Mouse (Mus musculus): ENCODE data around the gene Cdcp2.
"Not testable (repeated sequence)": the region's sequence is repeated elsewhere in the genome, so short reads cannot be mapped to it uniquely, and the experiment has no call there.

Gene Cdcp2

GRCm38 (mm10) chr4:107094484-107095187 lies 2.1 kb upstream of the Cdcp2 start:
- no peak for DNase-seq

GRCm38 (mm10) chr4:107096043-107096442 lies 648 bp upstream of the Cdcp2 start:
- DNase-seq: no peak

GRCm38 (mm10) chr4:107097871-107098270 lies 1.2 kb downstream of the Cdcp2 start:
- no peak for DNase-seq

GRCm38 (mm10) chr4:107098375-107098774 lies 1.7 kb downstream of the Cdcp2 start:
- no peak for DNase-seq

- no peak for DNase-seq
These were observed 2.3 kb downstream of the Cdcp2 start for GRCm38 (mm10) chr4:107098791-107099525.

- no peak for DNase-seq
These were observed 5.5 kb downstream of the Cdcp2 start for GRCm38 (mm10) chr4:107102220-107102619.

GRCm38 (mm10) chr4:107106777-107107176 lies 10.1 kb downstream of the Cdcp2 start:
- no peak for DNase-seq

- no peak for DNase-seq
These were observed 11.6 kb downstream of the Cdcp2 start for GRCm38 (mm10) chr4:107108291-107108731.

- DNase-seq: not testable (repeated sequence)
These were observed 12.5 kb downstream of the Cdcp2 start for GRCm38 (mm10) chr4:107109181-107109580.

GRCm38 (mm10) chr4:107114278-107114677 lies 17.6 kb downstream of the Cdcp2 start:
- no peak for DNase-seq

- no peak for DNase-seq
These were observed 21.2 kb downstream of the Cdcp2 start for GRCm38 (mm10) chr4:107117741-107118385.

GRCm38 (mm10) chr4:107119056-107119455 lies 22.4 kb downstream of the Cdcp2 start:
- DNase-seq: no peak

- no peak for DNase-seq
These were observed 24.0 kb downstream of the Cdcp2 start for GRCm38 (mm10) chr4:107120676-107121075.

- DNase-seq: no peak
These were observed 24.7 kb downstream of the Cdcp2 start for GRCm38 (mm10) chr4:107121165-107121943.

- DNase-seq: no peak
These were observed 27.7 kb downstream of the Cdcp2 start for GRCm38 (mm10) chr4:107124376-107124775.

GRCm38 (mm10) chr4:107125101-107125500 lies 28.4 kb downstream of the Cdcp2 start:
- DNase-seq: no peak

GRCm38 (mm10) chr4:107126389-107126788 lies 29.7 kb downstream of the Cdcp2 start:
- DNase-seq: no peak

GRCm38 (mm10) chr4:107126891-107127524 lies 30.3 kb downstream of the Cdcp2 start:
- no peak for DNase-seq

- no peak for DNase-seq
These were observed 31.4 kb downstream of the Cdcp2 start for GRCm38 (mm10) chr4:107127901-107128669.

- no peak for DNase-seq
These were observed 32.7 kb downstream of the Cdcp2 start for GRCm38 (mm10) chr4:107129373-107129772.

GRCm38 (mm10) chr4:107130534-107130933 lies 33.8 kb downstream of the Cdcp2 start:
- peak; percentile 40 to 58 for DNase-seq

- no peak for DNase-seq
These were observed 38.2 kb downstream of the Cdcp2 start for GRCm38 (mm10) chr4:107134891-107135290.

Measured in thymus, postnatal 36 days (tissue).